Mouse (Mus musculus): Measurements from ENCODE around the gene Tbx10.

GRCm38 (mm10) chr19:4018743-4019583 lies 26.4 kb downstream of the Tbx10 start:
- peak; percentile 85 for TF ChIP-seq CTCF (IDR thresholded peaks at IDR 0.05; ENCODE audit: insufficient read depth, low read length)
- TF ChIP-seq POLR2A (IDR thresholded peaks at IDR 0.05; ENCODE audit: borderline replicate concordance, extremely low read depth, low read depth, low read length), result no peak
